Mouse (Mus musculus): ENCODE measurements around the gene Nsg2.

- TF ChIP-seq CTCF (IDR thresholded peaks at IDR 0.05; ENCODE audit: low read depth) = no peak
- no peak for TF ChIP-seq EP300 (IDR thresholded peaks at IDR 0.05; ENCODE audit: low read depth)
Observed at GRCm38 (mm10) chr11:32087376-32087775, 87.1 kb downstream of the Nsg2 start.
